Mouse (Mus musculus): ENCODE measurements around the gene Sun2. TPM values are rescaled to one million over a fixed set of nuclear protein-coding genes. Genes with fewer than 3 reads are reported as not detected.

Sun2 gene
- polyA plus RNA-seq, 1 experiment from 2014 or later, result 1.2 TPM

DNA sequence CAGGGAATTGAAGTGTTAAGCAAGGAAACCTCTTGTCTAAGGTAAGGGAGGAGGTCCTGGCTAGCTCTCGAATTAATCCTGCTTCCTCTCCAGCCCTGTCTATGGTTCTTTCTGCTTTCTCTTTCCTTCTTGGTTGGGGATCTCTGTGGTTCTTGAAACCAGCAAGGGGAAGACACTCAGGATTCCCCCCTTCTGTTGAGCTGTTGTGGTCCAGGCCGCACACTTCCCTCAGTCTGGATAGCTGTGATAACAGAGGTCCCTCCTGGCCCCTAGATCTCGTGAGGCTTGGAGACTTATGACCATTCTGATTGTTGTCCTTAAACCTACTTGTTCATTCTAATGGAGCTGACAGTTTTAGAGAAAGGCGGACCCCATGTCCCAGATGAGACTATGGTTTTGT is 47.8 kb downstream of the Sun2 start:
- Histone ChIP-seq H3K9me3 (ENCODE audit: control insufficient read depth) (no peaks in the 10 kb centered on the region), H3K4me1 (replicated peaks; ENCODE audit: control insufficient read depth, insufficient read depth, low read length) (peaks cover 7% of the 10 kb centered on the region), H3K4me2 (replicated peaks; ENCODE audit: low read depth) (no peak overlapping the region), H3K4me3 (ENCODE audit: low read depth, low read length) (no peak overlapping the region), H3K9ac (ENCODE audit: low read depth, low read length) (no peak overlapping the region), H3K27me3 (replicated peaks; ENCODE audit: control insufficient read depth, insufficient read depth, low read length) (no peaks in the 10 kb centered on the region), H3K36me3 (ENCODE audit: control insufficient read depth, insufficient read depth) (peaks cover 4% of the 10 kb centered on the region; the same call in 1 of the 2 replicates), H3K27ac (ENCODE audit: low read depth, low read length) (no peak overlapping the region)
- WGBS, result 80% methylated on average over 4 of the region's 4 CpGs
- no peak for TF ChIP-seq CTCF (IDR thresholded peaks at IDR 0.05; ENCODE audit: low read depth)
- no peak for ATAC-seq

DNA sequence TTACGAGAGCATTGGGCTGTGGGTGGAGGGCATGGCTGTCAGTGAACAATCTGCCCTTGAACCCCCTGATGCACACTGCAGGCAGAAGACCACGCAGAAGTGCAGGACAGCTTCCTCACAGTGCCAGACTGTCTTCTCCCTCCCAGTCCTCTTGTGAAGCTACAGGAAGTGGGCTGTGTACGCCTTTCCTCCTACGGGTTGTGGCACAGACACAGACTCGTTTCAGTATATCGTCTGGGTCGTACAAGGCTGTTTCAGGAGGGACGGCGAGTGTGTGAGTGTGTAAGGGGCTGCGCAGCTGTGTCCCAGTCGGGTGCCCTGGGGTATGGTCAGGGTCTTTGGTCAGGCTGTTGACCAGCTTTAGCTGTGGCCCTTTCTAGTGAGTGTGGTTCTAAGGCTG is 48.6 kb downstream of the Sun2 start:
- Histone ChIP-seq H3K4me3 (ENCODE audit: low read depth, low read length) (no peak overlapping the region), H3K9ac (ENCODE audit: low read depth, low read length) (no peak overlapping the region), H3K4me1 (replicated peaks; ENCODE audit: control insufficient read depth, insufficient read depth, low read length) (peaks cover 7% of the 10 kb centered on the region), H3K27me3 (replicated peaks; ENCODE audit: control insufficient read depth, insufficient read depth, low read length) (no peaks in the 10 kb centered on the region), H3K9me3 (ENCODE audit: control insufficient read depth) (no peaks in the 10 kb centered on the region), H3K27ac (ENCODE audit: low read depth, low read length) (no peak overlapping the region), H3K36me3 (ENCODE audit: control insufficient read depth, insufficient read depth) (peaks cover 4% of the 10 kb centered on the region; the same call in 1 of the 2 replicates), H3K4me2 (replicated peaks; ENCODE audit: low read depth) (no peak overlapping the region)
- TF ChIP-seq CTCF (IDR thresholded peaks at IDR 0.05; ENCODE audit: low read depth), result no peak
- 70% methylated on average over 11 of the region's 11 CpGs for WGBS
- ATAC-seq, result no peak

DNA sequence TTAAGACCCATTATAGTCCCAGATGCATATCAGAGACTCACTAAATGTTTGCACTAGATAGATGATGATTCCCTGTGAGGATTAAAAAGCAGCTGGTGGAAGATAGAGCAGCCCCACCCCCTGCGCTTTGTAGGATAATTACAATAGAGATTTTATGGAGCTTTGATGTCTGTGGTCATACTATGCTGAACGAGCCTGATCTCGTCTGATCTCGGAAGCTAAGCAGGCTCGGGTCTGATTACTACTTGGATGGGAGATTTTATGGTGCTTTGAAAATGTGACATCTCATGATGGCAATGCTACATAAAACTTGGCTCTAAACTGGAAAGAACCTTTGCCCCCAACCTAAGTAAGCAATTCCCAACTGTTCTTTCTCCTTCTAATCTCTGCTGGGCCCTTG is 50.0 kb downstream of the Sun2 start:
- 36% methylated on average over 5 of the region's 5 CpGs for WGBS
- no peak for ATAC-seq
- H3K4me1 ChIP-seq (replicated peaks; ENCODE audit: control insufficient read depth, insufficient read depth, low read length), result peaks cover 7% of the 10 kb centered on the region

DNA sequence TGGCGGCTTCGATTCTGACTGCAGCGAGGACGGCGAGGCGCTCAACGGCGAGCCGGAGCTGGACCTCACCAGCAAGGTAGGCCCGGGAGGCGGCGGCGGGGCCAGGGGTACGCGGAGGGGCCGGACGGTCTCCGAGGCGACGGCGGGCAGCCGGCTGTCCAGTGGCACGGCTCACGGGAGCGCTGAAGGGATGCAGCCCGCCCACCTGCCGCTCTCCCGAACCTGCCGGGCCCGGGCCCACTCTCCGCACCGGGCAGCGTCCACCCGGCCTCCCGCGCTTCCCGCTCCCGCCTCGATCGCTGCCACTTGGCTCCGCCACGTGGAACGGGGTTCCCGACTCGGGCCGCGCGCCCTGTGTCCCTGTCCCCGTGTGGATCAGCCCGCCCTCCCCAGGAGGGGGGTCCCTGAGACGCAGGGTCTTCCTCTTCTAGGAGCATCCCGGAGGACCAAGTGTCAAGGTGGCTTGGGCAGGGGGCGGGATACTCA is 51.3 kb downstream of the Sun2 start:
- ATAC-seq, result peak; percentile 0; the same call in 1 of the 2 replicates
- Histone ChIP-seq H3K27me3 (replicated peaks; ENCODE audit: control insufficient read depth, insufficient read depth, low read length) (no peaks in the 10 kb centered on the region), H3K9me3 (ENCODE audit: control insufficient read depth) (no peaks in the 10 kb centered on the region), H3K4me2 (replicated peaks; ENCODE audit: low read depth) (peak overlapping the region; percentile 96), H3K36me3 (ENCODE audit: control insufficient read depth, insufficient read depth) (0 out of 2 replicates have a peak, but pooled peaks cover under 1% of the 10 kb centered on the region), H3K4me1 (replicated peaks; ENCODE audit: control insufficient read depth, insufficient read depth, low read length) (peaks cover 8% of the 10 kb centered on the region), H3K4me3 (ENCODE audit: low read depth, low read length) (peak overlapping the region; percentile 93), H3K9ac (ENCODE audit: low read depth, low read length) (peak overlapping the region; percentile 92), H3K27ac (ENCODE audit: low read depth, low read length) (peak overlapping the region; percentile 91)
- no peak for TF ChIP-seq CTCF (IDR thresholded peaks at IDR 0.05; ENCODE audit: low read depth)
- under 1% methylated on average over 50 of the region's 53 CpGs for WGBS

More for the DNA sequence above, 50.0 kb downstream of the Sun2 start:
- Histone ChIP-seq H3K4me2 (replicated peaks; ENCODE audit: low read depth) (0 out of 2 replicates have a peak overlapping the region, but pooled peaks have one; percentile 96), H3K27me3 (replicated peaks; ENCODE audit: control insufficient read depth, insufficient read depth, low read length) (no peaks in the 10 kb centered on the region), H3K4me3 (ENCODE audit: low read depth, low read length) (no peak overlapping the region), H3K27ac (ENCODE audit: low read depth, low read length) (no peak overlapping the region), H3K9ac (ENCODE audit: low read depth, low read length) (no peak overlapping the region), H3K9me3 (ENCODE audit: control insufficient read depth) (no peaks in the 10 kb centered on the region), H3K36me3 (ENCODE audit: control insufficient read depth, insufficient read depth) (peaks cover 4% of the 10 kb centered on the region; the same call in 1 of the 2 replicates)
- TF ChIP-seq CTCF (IDR thresholded peaks at IDR 0.05; ENCODE audit: low read depth), result no peak

DNA sequence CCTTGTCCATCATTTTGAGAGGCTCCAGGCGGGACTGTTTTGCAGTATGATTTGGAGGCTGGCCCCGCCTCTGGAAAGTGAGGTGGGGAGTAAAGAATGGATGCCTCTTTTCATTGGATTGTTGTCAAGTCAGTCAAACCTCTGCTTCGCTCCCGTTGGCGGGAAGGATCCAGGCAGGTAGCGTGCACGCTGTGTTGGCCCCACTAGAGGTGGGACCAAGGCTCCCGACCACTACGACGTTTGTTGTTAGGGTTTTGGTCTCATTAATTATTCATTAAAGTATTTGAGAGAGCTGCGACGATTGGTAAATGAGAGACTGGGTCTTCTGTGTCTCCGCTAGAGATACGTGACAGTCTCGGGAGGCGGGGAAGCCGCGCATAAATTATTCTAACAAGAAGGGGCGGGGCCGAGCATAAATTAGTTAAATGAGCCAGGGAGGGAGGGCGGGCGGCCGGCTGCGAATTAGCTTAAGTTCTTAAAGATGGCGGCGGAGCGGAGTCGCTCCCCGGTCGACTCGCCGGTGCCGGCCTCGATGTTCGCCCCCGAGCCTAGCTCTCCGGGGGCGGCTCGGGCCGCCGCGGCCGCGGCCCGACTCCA is 51.8 kb downstream of the Sun2 start, which contains the start of gene Gtpbp1:
Gene Gtpbp1, plus strand, starts transcription at position 420 of the 597 bp plus-strand sequence.
- H3K36me3 ChIP-seq (ENCODE audit: control insufficient read depth, insufficient read depth), result no peaks in the 10 kb centered on the region
- H3K27me3 ChIP-seq (replicated peaks; ENCODE audit: control insufficient read depth, insufficient read depth, low read length), result no peaks in the 10 kb centered on the region
- peak; percentile 93 for ATAC-seq
- H3K4me3 ChIP-seq (ENCODE audit: low read depth, low read length), result peak within 1 kb of the TSS; percentile 93
- no peaks in the 10 kb centered on the region for H3K9me3 ChIP-seq (ENCODE audit: control insufficient read depth)
- TF ChIP-seq CTCF (IDR thresholded peaks at IDR 0.05; ENCODE audit: low read depth), result no peak
- under 1% methylated on average over 45 of the region's 45 CpGs for WGBS
- H3K4me2 ChIP-seq (replicated peaks; ENCODE audit: low read depth), result peak within 1 kb of the TSS; percentile 96
- H3K27ac ChIP-seq (ENCODE audit: low read depth, low read length), result peak within 1 kb of the TSS; percentile 91
- peak within 1 kb of the TSS; percentile 92 for H3K9ac ChIP-seq (ENCODE audit: low read depth, low read length)
- peaks cover 14% of the 10 kb centered on the region for H3K4me1 ChIP-seq (replicated peaks; ENCODE audit: control insufficient read depth, insufficient read depth, low read length)

DNA sequence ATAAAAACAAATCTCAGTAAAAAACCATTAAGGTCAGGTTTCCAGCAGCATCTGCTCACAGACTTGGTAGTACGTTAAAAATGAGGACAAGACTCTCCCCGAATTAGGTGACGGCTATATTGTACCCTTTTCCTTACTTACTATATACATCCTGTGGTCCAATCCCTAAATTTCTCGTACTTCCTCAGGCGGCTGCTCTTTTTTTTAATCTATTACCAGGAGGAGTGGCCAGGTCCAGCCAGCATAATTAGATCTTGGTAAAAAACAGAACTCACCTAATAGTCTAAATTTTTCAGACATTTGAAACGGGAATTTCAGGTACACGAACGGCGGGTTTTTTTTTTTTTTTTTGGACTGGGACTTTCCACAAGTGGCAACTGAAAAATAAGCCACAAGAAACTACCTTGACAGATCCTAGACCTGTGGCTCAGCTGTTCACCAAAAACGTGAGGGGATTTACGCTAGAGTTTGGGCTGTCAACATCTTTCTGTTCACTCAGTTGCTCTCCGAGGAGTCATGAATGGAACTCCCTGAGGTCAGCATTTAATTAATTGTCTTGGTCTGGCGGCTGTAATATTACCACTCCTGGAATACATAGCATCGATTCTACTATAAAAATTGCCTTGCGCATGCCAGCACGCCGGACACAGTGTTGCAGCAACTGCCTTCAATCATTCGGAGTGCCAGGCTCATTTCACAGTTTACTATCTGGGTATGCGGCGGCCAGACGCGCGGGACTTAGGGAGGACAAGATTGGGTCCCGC is 52.5 kb downstream of the Sun2 start:
- Histone ChIP-seq H3K36me3 (ENCODE audit: control insufficient read depth, insufficient read depth) (no peaks in the 10 kb centered on the region), H3K9ac (ENCODE audit: low read depth, low read length) (no peak overlapping the region), H3K27ac (ENCODE audit: low read depth, low read length) (no peak overlapping the region), H3K27me3 (replicated peaks; ENCODE audit: control insufficient read depth, insufficient read depth, low read length) (no peaks in the 10 kb centered on the region), H3K9me3 (ENCODE audit: control insufficient read depth) (no peaks in the 10 kb centered on the region), H3K4me1 (replicated peaks; ENCODE audit: control insufficient read depth, insufficient read depth, low read length) (peaks cover 19% of the 10 kb centered on the region), H3K4me2 (replicated peaks; ENCODE audit: low read depth) (peak overlapping the region; percentile 63), H3K4me3 (ENCODE audit: low read depth, low read length) (peak overlapping the region; percentile 93)
- ATAC-seq, result no peak
- 11% methylated on average over 24 of the region's 24 CpGs for WGBS
- no peak for TF ChIP-seq CTCF (IDR thresholded peaks at IDR 0.05; ENCODE audit: low read depth)

Data from intestine, postnatal 0 days (tissue).